Mouse (Mus musculus): ENCODE data around the gene Gm16181.

Gm16181 gene

GRCm38 (mm10) chr17:35272249-35272648 is 51.6 kb downstream of the Gm16181 start:
- no peak for DNase-seq (ENCODE audit: low spot score in 2 of 2)

Data from left cerebral cortex, adult 9 months (tissue).